Mouse (Mus musculus): ENCODE results near the gene Lrfn1. TPM values are rescaled to one million over a fixed set of nuclear protein-coding genes. Genes with fewer than 3 reads are reported as not detected.

Lrfn1 gene
- total RNA-seq (2023) = 1 to 10 TPM; 4.0 TPM

GRCm38 (mm10) chr7:28451531-28452360, at the start of gene Lrfn1:
TSS of gene Lrfn1 (plus strand) at chr7:28451980.

GRCm38 (mm10) chr7:28436932-28437570, 14.7 kb upstream of the Lrfn1 start, which contains the start of gene Gmfg:
TSS of gene Gmfg (plus strand) at chr7:28437447.

DNA sequence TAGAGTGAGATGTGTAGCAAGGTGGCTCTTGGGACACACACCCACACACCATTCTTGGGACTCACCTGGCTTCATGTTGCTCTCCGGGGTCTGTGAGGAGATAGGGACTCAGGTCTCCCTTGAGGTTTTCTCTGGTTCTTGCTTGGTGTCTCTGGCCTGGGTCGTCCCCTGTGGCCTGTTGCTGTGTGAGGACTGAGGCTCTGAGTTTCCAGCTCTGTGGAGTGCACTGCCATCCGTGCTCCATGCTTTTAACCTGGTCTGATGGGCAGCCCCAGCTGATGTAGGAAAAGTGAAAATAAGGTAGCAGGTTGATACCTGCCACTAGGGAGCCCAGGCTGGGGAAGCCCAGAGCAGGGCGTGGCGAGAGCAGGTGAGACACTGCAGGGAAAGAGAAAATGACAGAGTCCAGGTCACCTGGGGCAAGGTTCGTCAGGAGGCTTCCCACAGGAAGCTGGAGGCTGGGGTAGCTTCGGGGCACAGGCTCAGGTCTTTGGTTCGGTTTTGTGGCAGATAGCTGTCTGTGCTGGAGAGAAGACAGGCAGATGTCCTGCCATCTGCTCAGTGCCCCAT, 58.7 kb downstream of the Lrfn1 start, which contains the start of gene Ifnl2:
TSS of gene Ifnl2 (minus strand) at position 51 of the 570 bp plus-strand sequence.

Other genes with a start within 250 kb of the Lrfn1 start
- gene Eid2, start 184.1 kb upstream of the Lrfn1 start, total RNA-seq (2023) = 1 to 10 TPM; 1.2 to 1.5 TPM
- gene Eid2b, start 174.2 kb upstream of the Lrfn1 start, total RNA-seq (2023) = 1 to 10 TPM; 4.5 to 4.7 TPM
- gene Selenov, start 160.8 kb upstream of the Lrfn1 start, total RNA-seq (2023) = not detected
- gene Dll3, start 149.7 kb upstream of the Lrfn1 start, total RNA-seq (2023) = not detected
- 10 to 100 TPM; 24.3 to 28.2 TPM for gene Timm50, start 139.9 kb upstream of the Lrfn1 start, total RNA-seq (2023)
- gene Supt5, start 113.2 kb upstream of the Lrfn1 start, total RNA-seq (2023) = 10 to 100 TPM; 72.6 to 73.5 TPM
- gene Rps16, start 101.3 kb upstream of the Lrfn1 start, total RNA-seq (2023) = 1,000 to 10,000 TPM; 1,040 to 1,142 TPM
- 10 to 100 TPM; 25.8 to 27.0 TPM for gene Plekhg2, start 79.4 kb upstream of the Lrfn1 start, total RNA-seq (2023)
- 1,000 to 10,000 TPM; 2,020 to 2,166 TPM for gene Zfp36, start 71.7 kb upstream of the Lrfn1 start, total RNA-seq (2023)
- gene Med29, start 59.3 kb upstream of the Lrfn1 start, total RNA-seq (2023) = 10 to 100 TPM in 1 of 2 experiments, 1 to 10 TPM in 1; 7.4 to 10.8 TPM
- gene Paf1, start 59.0 kb upstream of the Lrfn1 start, total RNA-seq (2023) = 10 to 100 TPM; 59.0 to 65.3 TPM
- gene Gmfg, start 14.5 kb upstream of the Lrfn1 start, total RNA-seq (2023) = 100 to 1,000 TPM; 506 TPM
- gene Ifnl2, start 58.5 kb downstream of the Lrfn1 start, total RNA-seq (2023) = not detected
- gene Ifnl3, start 70.9 kb downstream of the Lrfn1 start, total RNA-seq (2023) = not detected
- not detected for gene Sycn, start 88.9 kb downstream of the Lrfn1 start, total RNA-seq (2023)
- gene Nccrp1, start 95.3 kb downstream of the Lrfn1 start, total RNA-seq (2023) = under 1 TPM; 0.22 to 0.44 TPM
- gene Samd4b, start 146.2 kb downstream of the Lrfn1 start, total RNA-seq (2023) = 10 to 100 TPM; 36.5 to 42.9 TPM
- 10 to 100 TPM; 12.1 to 12.6 TPM for gene Pak4, start 146.2 kb downstream of the Lrfn1 start, total RNA-seq (2023)
- not detected for gene Acp7, start 179.4 kb downstream of the Lrfn1 start, total RNA-seq (2023)
- under 1 TPM; 0.18 to 0.33 TPM for gene Fbxo27, start 240.9 kb downstream of the Lrfn1 start, total RNA-seq (2023)

Measured in neutrophil, adult 83 days (primary cell).